Mouse (Mus musculus) hematopoietic stem cell, adult 5-6 weeks (primary cell): ENCODE data around the gene Rnf185. TPM values are rescaled to one million over a fixed set of nuclear protein-coding genes. Genes with fewer than 3 reads are reported as not detected.

Experiments
- ATAC-seq, 2 experiments: fragments of 125-278 bp in 1 of 2; replicated peaks in 1 of 2; 2 replicates each; pipeline ENCODE4 v1.8.0; 2016 to 2017; ENCODE audit warnings: inconsistent platforms in 2 of 2, mild to moderate bottlenecking in 2 of 2, moderate number of reproducible peaks in 2 of 2, low read depth in 1 of 2, moderate TSS enrichment in 1 of 2; ENCODE audit not compliant: low FRiP score in 2 of 2, poor library complexity in 2 of 2, severe bottlenecking in 2 of 2, insufficient read depth in 1 of 2, low TSS enrichment in 1 of 2
- total RNA-seq: library from RNA; stranded (forward); fragments of 172-1452, 232-1000 nt; gene quantifications from 2 replicates; pipeline ENCODE4 v1.2.3, GENCODE M21; 2017

The Rnf185 gene
- total RNA-seq, 1 experiment from 2014 or later, result 10.9 TPM

DNA sequence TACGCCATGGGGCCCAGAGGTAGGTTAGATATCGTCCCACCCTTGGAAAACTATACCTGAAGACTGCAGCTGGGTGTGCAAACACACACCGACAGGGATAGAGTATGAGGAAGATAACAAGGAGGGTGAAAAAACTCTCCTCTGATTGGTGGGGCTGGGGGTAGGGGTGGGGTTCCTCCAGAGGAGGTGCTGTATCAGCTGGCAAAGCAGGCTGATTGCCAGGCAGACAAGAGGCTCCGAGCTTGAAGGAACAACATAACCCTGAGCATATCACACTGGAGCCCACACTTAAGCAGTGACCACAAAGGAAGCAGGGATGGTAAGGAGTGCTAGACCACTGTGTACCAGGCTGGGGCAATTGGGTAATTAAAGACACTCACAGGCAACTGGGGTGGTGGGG, 72.7 kb downstream of the Rnf185 start:
- ATAC-seq, result peak; percentile 83 to 92

- ATAC-seq, result no peak
Observed at GRCm38 (mm10) chr11:3374741-3375140, 77.4 kb downstream of the Rnf185 start.

GRCm38 (mm10) chr11:3374293-3374645, 77.9 kb downstream of the Rnf185 start:
- ATAC-seq, result no peak

GRCm38 (mm10) chr11:3373591-3374292, 78.4 kb downstream of the Rnf185 start:
- ATAC-seq, result no peak

GRCm38 (mm10) chr11:3371599-3372295, 80.4 kb downstream of the Rnf185 start:
- 0 out of 4 replicates have a peak, but pooled peaks of 1 of the 2 experiments have one; percentile 8 for ATAC-seq

- peak; percentile 97 to 98 for ATAC-seq
Observed at GRCm38 (mm10) chr11:3370928-3371598, 81.1 kb downstream of the Rnf185 start.

- no peak for ATAC-seq
Observed at GRCm38 (mm10) chr11:3370162-3370561, 82.0 kb downstream of the Rnf185 start.

DNA sequence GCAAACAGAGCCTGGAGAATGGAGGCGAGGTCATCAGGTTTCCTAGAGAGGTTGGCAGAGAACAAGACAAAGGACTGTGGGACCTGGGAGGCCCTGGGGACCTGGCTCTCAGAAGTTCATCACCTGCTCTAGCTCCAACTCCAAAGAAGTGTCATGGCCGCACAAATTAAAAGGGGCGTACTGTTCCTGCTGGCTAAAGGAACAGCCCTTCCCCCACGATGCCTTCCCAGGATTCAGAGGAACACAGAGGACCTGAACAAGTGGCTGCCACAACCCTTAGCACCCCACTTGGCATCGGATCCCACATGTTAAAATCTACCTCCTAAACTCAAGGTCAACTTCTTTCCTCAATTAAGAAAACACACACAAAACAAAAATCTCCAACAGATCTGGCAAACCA, 82.7 kb downstream of the Rnf185 start:
- no peak for ATAC-seq

DNA sequence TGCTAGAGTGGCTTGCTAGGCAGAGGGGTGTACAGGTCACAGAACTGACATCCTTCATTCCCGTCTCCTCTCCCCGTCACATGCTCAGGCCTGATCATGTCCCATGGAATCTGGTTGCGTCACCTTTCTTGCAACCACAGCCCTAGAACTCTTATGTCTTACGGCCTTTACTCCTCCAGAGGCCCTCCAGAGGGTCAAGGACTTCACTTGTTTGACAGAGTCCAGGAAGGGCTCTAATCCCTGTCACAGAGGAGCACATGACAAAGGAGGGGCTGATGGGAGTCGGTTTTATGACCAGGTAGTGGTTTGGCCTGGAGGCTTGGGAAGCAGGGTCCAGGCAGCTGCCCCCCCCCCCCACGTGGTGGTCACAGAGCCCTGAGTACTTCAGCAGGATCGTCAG, 83.2 kb downstream of the Rnf185 start:
- no peak for ATAC-seq

DNA sequence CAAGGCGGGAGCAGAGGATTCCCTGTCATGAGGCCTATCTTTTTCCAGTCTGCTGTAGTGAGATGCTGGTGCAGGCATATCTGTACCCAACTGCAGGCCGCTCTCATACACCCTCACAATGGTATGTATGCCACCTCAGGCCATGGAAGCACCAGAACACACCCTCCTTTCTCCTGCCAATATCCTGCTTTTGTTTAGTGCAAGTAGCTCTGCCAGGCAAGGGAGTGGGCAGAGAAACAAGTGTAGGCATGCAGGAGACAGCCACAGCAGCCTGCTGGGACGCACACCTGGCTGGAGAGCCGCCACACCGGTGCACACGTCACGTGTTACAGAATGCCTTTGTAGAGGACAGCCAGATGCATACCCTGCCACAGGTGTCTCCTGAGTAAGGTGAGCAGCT, 85.8 kb downstream of the Rnf185 start:
- ATAC-seq, result no peak

Other genes starting within 250 kb of the Rnf185 start
- gene Eif4enif1, start 250.0 kb downstream of the Rnf185 start, total RNA-seq, result 43.4 and 54.7 TPM in 2 replicates
- gene Drg1, start 185.9 kb downstream of the Rnf185 start, total RNA-seq, result 143 and 247 TPM in 2 replicates
- gene Patz1, start 163.5 kb downstream of the Rnf185 start, total RNA-seq, result 81.0 and 84.7 TPM in 2 replicates
- gene Pik3ip1, start 122.0 kb downstream of the Rnf185 start, total RNA-seq, result 89.8 and 116 TPM in 2 replicates
- 18.0 and 23.7 TPM in 2 replicates for gene Limk2, start 43.2 kb downstream of the Rnf185 start, total RNA-seq
- gene Pla2g3, start 35.9 kb upstream of the Rnf185 start, total RNA-seq, result not detected in 2 replicates
- 0.19 TPM in 1 of 2 replicates, not detected in the other for gene Inpp5j, start 52.5 kb upstream of the Rnf185 start, total RNA-seq
- 4.8 and 7.6 TPM in 2 replicates for gene Selenom, start 62.3 kb upstream of the Rnf185 start, total RNA-seq
- 6.9 and 9.8 TPM in 2 replicates for gene Smtn, start 88.2 kb upstream of the Rnf185 start, total RNA-seq
- 39.3 and 44.2 TPM in 2 replicates for gene Morc2a, start 196.8 kb upstream of the Rnf185 start, total RNA-seq